Mouse (Mus musculus): ENCODE data around the gene Pard3b.

- TF ChIP-seq POLR2A (IDR thresholded peaks at IDR 0.05; ENCODE audit: low read depth, low read length) (no peak), CTCF (IDR thresholded peaks at IDR 0.05; ENCODE audit: extremely low read depth, insufficient read depth, insufficient read length, insufficient replicate concordance) (no peak)
Measured at GRCm38 (mm10) chr1:62051186-62051825, 412.7 kb downstream of the Pard3b start.

All from spleen, adult 2 months (tissue).